Mouse (Mus musculus): ENCODE data around the gene 1700109H08Rik. TPM values are rescaled to one million over a fixed set of nuclear protein-coding genes. Genes with fewer than 3 reads are reported as not detected.
"Not testable (repeated sequence)": the region's sequence is repeated elsewhere in the genome, so short reads cannot be mapped to it uniquely, and the experiment has no call there.

1700109H08Rik gene
- total RNA-seq, 2 experiments from 2014 or later: 4.5 to 6.9 TPM

DNA sequence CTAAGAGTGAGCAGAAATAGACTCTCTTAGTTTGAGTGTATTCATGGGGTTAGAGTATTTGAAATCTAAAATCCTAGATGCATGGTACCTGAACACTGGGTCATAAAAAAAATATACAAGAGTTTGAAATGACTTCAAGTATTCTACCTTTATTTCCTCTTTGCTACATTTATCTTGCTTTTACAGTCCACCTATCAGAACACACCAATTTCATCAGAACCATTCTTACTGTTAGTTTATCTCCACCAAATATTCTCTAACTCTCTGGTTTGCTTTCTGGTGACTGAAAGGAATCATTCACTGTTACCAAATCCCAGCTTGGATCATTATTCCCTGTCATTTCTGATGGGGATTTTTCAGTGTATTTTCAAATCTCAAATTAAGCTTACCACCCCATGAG lies 25.8 kb downstream of the 1700109H08Rik start:
- DNase-seq: no peak
- intact Hi-C loops (cut with DNase I): no loop called here

DNA sequence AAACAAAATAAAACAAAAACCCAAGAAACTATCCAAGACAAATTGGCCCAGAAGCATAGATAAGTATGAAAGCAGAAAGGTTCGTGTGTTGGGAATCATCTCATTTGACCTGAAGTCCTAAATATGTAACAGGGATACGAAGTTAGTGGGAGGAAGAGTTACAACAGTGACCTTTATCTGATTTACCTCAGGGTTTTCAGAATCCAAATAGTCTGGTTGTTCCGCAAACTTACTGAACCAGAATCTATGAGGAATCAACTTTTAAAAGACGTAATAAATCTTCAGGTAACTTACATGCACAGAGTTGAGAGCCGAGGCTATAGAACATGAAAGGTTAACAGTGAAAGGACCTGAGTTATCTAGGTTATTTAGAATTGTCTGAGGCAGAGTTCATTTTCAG lies 27.4 kb downstream of the 1700109H08Rik start:
- intact Hi-C loops (cut with DNase I): no loop called here

DNA sequence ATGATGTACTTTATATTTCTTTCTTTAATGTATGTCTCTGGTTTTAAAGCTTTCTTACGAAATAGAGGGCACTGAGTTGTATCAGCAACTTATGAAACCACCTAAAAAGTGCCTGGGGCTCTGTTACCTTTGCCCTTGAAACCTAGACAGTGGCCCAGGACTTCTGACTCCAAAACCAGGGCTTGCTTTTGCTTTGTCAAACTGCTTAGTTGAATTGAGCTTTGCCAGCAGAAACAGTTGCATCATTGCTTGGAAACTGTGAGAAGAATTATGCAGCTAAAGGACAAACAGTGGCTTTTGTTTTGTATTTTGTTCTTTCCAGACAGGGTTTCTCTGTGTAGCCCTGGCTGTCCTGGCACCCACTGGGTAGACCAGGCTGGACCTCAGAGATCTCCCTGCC lies 28.9 kb downstream of the 1700109H08Rik start:
- DNase-seq: no peak
- intact Hi-C loops (cut with DNase I): no loop called here

More for the DNA sequence above, 27.4 kb downstream of the 1700109H08Rik start:
- DNase-seq: no peak

DNA sequence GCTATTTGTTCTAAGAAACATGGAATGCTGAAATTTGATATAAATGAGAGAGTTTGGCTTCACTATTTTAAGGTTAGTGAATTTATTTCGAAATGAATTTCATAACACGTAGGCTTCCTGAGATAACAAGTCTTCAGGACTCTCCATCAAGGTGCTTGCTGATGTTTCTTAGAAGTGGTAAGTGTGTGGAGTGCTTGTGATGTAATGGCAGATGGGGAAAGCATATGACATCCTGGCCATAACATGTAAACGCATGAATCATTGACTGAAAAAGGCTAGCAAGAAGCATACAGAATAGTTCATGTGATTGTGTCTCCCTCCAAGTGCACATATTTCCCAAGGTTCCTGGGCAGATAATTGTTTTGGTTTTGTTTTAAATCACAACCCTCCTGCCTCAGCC lies 29.4 kb downstream of the 1700109H08Rik start:
- intact Hi-C loops (cut with DNase I): no loop called here
- DNase-seq: no peak

DNA sequence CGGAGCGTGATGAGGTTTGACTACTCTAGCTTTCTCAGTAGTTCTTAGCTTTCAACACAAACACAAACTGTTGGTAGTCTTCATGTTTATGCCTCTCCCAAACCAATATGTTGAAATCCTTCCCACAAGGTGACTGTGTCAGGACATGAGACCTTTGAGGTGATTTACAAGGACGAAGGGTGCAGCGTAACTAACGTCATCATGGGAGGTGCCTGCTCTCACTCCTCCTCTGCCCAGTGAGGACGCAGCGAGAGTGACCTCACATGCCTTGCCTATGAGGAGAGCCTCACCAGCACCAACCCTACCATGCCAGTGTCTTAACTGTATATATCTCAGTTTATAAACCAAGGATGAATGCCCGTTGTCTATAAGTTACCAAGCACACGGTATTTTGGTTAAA lies 35.7 kb downstream of the 1700109H08Rik start:
- intact Hi-C loops (cut with DNase I): no loop called here
- DNase-seq: no peak

DNA sequence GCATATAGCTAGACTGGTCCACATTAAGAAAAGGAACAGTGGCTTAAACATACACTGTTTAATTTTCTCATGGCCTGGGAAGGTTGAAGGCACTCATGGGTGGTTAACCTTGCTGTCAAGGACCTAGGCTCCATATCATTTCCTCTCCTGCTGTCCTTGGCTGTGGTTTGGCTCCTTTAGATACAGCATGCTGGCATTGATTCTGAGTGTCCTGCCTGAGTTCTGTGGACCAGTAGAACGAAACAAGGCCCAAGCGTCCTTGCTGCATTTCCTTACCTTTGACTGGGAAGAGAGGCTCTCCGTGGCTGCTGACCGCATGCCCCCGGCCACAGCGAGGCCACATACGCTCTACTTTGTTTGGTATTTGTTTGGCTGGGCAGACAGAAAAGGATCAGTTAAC lies 37.9 kb downstream of the 1700109H08Rik start:
- intact Hi-C loops (cut with DNase I): no loop called here
- no peak for DNase-seq

DNA sequence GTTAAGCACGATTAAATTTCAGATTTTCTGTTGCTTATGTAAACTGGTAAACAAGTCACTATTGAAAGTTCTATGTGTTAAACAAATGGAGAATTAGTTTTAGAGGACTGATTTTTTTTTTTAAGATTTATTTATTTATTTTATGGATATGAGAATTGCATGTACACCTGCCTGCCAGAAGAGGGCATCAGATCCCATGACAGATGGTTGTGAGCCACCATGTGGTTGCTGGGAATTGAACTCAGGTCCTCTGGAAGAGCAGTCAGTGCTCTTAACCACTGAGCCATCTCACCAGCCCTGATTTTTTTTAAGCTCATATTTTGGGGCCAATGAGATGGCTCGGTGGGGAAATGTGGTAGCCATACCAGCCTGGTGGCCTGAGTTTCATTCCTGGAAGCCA lies 40.5 kb downstream of the 1700109H08Rik start:
- intact Hi-C loops (cut with DNase I): not testable (repeated sequence)

DNA sequence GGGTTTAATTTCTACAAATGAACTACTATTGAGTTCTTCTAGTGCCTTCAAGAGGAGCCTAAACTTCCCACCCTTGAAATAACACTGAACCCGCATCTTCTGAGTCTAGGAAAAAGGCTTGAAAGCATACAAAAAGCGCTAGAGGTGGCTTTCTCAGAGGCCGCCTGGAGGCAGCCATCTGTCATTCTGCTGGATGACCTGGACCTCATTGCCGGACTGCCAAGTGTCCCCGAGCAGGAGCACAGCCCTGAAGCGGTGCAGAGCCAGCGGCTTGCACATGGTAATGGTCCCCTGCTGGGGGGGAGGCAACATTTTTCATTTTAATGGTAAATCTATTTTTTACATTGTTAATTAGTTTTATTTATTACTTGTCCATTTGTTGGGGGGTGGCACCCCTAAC lies 49.1 kb downstream of the 1700109H08Rik start:
- DNase-seq: peak; percentile 34
- intact Hi-C loops (cut with DNase I): no loop called here

More for the DNA sequence above, 40.5 kb downstream of the 1700109H08Rik start:
- not testable (repeated sequence) for DNase-seq

DNA sequence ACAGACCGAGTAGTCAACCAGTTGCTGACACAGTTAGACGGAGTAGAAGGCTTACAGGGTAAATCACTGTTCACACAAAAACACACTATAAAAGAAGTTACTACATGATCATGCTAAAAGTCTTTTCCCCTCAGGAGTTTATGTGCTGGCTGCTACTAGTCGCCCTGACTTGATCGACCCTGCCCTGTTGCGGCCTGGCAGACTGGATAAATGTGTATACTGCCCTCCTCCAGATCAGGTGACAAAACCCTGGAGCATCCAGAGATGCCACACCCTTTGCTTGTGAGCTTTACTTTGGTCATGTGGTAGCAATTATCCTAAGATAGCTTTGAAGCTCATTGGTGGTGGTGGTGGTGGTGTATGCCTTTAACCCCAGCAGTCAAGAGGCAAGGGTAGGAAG lies 58.7 kb downstream of the 1700109H08Rik start:
- intact Hi-C loops (cut with DNase I): no loop called here
- DNase-seq: no peak

DNA sequence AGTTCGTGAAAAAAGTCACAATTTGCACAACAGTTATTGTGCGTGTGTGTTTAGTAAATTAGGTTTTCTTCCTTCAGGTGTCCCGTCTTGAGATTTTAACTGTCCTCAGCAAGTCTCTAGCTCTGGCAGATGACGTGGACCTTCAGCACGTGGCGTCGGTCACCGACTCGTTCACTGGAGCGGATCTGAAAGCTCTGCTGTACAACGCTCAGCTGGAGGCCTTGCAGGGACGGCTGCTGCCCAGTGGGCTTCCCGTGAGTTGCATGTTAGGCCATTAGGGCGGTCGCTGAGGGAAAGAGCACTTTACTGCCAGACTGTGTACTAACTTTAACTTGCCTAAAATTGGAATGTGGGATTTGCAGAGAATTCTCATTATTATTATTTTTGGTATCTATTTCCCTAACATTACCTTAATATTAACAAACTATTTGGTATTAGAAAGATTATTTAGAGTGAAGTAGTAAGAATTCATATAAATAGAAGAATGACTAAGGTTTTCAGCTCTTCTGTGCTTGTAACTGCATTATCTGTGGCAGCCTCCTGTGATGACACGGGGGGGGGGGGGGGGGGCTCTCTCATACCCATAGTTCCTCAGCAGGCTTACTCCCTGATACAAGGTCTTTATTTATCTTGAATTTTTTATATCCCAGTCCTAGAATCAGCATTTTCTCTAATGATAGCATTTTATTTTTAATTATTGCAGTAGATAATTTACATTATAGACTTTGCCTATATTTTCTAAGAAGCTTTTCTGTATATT lies 60.3 kb downstream of the 1700109H08Rik start:
- no peak for DNase-seq
- intact Hi-C loops (cut with DNase I): no loop called here

DNA sequence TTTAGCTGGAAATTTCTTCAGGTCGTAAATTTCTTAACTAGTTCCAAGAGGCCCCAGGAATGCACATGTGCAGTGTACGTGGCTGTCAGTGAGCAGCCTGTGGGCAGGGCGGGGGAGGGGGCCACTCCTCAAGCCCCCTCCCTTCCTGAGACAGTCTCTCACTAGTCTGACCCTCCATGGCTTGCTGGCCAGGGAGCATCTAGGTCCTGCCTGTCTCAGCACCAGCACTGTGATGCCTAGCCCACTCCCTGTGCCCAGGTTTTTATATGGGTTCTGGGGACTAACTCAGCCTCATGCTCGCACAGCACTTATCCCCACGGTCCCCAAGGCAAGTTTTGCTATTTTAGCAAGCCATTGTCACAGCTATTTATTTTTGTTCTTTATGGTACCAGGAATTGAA lies 60.9 kb downstream of the 1700109H08Rik start:
- intact Hi-C loops (cut with DNase I): no loop called here
- no peak for DNase-seq

DNA sequence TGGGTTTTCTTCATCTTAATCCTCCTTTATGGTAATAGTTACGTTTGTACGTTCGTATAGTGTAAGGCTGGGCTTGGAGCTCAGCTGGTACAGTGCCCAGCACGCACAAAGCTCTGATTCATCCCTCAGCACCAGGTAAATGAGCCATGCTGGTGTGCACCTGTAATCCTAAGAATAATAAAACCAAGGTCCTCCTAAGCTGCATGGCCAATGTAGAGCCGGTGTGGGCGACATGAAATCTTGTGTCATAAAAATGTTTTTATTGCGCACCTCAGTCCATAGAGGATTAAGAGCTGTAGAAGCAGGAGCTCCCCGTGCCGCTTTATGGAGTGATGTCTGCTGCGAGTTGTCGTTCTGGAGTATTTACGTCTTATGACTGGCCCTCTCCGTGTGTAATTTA lies 61.9 kb downstream of the 1700109H08Rik start:
- no peak for DNase-seq
- intact Hi-C loops (cut with DNase I): no loop called here

DNA sequence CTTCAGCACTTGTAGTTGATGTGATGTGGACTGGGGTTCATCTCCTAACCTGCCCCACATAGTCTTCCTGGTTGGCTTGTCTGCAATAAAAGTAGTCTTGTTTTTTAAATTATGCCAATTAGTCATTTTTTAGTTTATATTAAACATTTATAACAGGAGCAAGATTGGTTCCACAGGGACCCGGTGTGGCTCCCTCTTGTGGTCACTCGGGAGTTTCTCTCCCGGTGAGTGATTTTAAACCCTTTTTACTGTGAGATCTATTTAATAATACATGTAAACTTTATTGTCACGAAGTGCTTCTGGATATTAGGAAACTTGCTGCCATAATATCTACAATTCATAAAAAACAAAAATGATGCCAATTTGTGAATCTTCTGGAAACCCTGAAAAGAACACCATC lies 62.6 kb downstream of the 1700109H08Rik start:
- intact Hi-C loops (cut with DNase I): no loop called here

More for the DNA sequence above, 62.6 kb downstream of the 1700109H08Rik start:
- no peak for DNase-seq

Other genes starting within 250 kb of the 1700109H08Rik start
- 10 to 100 TPM; 15.6 to 16.4 TPM for gene Cdk6, start 230.1 kb upstream of the 1700109H08Rik start, total RNA-seq (2021)
- gene Fam133b, start 27.7 kb upstream of the 1700109H08Rik start, total RNA-seq (2021): 10 to 100 TPM; 42.1 to 50.1 TPM
- gene Pex1, start 24.5 kb downstream of the 1700109H08Rik start, total RNA-seq (2021): 10 to 100 TPM; 29.7 to 36.3 TPM
- gene Rbm48, start 25.0 kb downstream of the 1700109H08Rik start, total RNA-seq (2021): 10 to 100 TPM; 12.4 to 13.1 TPM
- not detected for gene Tmbim7, start 79.6 kb downstream of the 1700109H08Rik start, total RNA-seq (2021)
- gene Gatad1, start 85.6 kb downstream of the 1700109H08Rik start, total RNA-seq (2021): 100 to 1,000 TPM; 100 to 103 TPM
- gene Ankib1, start 231.4 kb downstream of the 1700109H08Rik start, total RNA-seq (2021): 10 to 100 TPM; 83.1 to 87.4 TPM
- gene Krit1, start 231.6 kb downstream of the 1700109H08Rik start, total RNA-seq (2021): 10 to 100 TPM; 49.4 to 51.5 TPM

Measured in left cerebral cortex, postnatal 4 days (tissue).